Mouse (Mus musculus): ENCODE data around the gene Ripor2. TPM values are rescaled to one million over a fixed set of nuclear protein-coding genes. Genes with fewer than 3 reads are reported as not detected.

Ripor2 gene
- polyA plus RNA-seq, 1 experiment from 2014 or later = 0.70 TPM

DNA sequence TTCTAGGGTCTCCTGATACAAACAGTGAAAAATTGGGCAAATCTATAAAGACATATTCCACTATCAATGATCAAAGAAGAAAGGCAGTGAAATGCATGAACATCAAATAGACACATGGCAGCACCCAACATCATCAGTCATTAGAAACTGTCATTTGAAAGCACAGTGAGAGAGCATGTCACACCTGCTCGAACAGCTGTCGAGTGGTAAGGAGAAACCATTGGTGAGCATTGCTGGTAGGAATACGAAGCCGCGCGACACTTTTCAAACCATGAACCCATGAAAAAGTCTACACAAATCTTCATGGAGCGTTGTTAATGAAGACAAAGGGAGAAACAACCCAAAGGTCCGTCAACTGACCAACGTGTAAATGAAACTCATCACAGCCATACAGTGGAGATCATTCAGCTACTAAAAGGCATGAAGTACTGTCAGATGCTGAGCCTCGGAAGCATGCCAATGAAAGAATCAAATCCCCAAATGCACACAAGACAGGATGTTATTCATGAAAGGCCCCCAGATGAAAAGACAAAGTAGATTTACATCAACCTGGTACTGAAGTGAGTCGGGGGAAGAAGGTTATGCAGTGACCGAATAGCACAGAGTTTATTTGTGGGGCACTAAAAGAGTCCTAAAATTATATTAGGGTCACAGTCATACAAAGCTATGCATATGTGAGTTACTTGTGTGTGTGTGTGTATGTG is 5.4 kb downstream of the Ripor2 start:
- Histone ChIP-seq H3K27ac (ENCODE audit: low read depth, low read length) (no peak overlapping the region), H3K4me2 (replicated peaks; ENCODE audit: low read depth) (no peak overlapping the region), H3K36me3 (ENCODE audit: control insufficient read depth, insufficient read depth) (no peaks in the 10 kb centered on the region), H3K9ac (ENCODE audit: low read depth, low read length) (no peak overlapping the region), H3K9me3 (ENCODE audit: control insufficient read depth) (no peaks in the 10 kb centered on the region), H3K4me1 (replicated peaks; ENCODE audit: control insufficient read depth, insufficient read depth, low read length) (no peaks in the 10 kb centered on the region), H3K27me3 (replicated peaks; ENCODE audit: control insufficient read depth, insufficient read depth, low read length) (no peaks in the 10 kb centered on the region), H3K4me3 (ENCODE audit: low read depth, low read length) (no peak overlapping the region)
- no peak for TF ChIP-seq CTCF (IDR thresholded peaks at IDR 0.05; ENCODE audit: low read depth)
- no peak for ATAC-seq
- 94% methylated on average over 12 of the region's 12 CpGs for WGBS

DNA sequence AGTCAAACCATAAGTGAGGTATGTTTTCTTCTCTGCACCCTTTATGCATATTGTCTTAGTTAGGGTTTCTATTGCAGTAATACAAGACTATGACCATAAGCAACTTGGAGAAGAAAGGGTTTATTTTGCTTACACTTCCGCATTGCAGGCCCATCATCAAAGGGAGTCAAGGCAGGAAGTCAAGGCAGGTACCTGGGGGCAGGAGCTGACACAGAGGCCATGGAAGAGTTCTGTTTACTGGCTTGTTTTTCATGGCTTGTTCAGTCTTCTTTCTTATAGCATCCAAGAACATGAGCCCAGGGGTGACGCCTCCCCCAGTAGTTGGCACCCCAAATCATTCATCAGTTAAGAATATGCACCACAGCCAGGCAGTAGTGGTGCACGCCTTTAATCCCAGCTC is 6.6 kb downstream of the Ripor2 start:
- no peak for TF ChIP-seq CTCF (IDR thresholded peaks at IDR 0.05; ENCODE audit: low read depth)
- Histone ChIP-seq H3K4me2 (replicated peaks; ENCODE audit: low read depth) (no peak overlapping the region), H3K9me3 (ENCODE audit: control insufficient read depth) (no peaks in the 10 kb centered on the region), H3K4me3 (ENCODE audit: low read depth, low read length) (no peak overlapping the region), H3K9ac (ENCODE audit: low read depth, low read length) (no peak overlapping the region), H3K36me3 (ENCODE audit: control insufficient read depth, insufficient read depth) (no peaks in the 10 kb centered on the region), H3K27me3 (replicated peaks; ENCODE audit: control insufficient read depth, insufficient read depth, low read length) (no peaks in the 10 kb centered on the region), H3K27ac (ENCODE audit: low read depth, low read length) (no peak overlapping the region), H3K4me1 (replicated peaks; ENCODE audit: control insufficient read depth, insufficient read depth, low read length) (no peaks in the 10 kb centered on the region)
- no peak for ATAC-seq
- WGBS = 94% methylated on average over 3 of the region's 3 CpGs

DNA sequence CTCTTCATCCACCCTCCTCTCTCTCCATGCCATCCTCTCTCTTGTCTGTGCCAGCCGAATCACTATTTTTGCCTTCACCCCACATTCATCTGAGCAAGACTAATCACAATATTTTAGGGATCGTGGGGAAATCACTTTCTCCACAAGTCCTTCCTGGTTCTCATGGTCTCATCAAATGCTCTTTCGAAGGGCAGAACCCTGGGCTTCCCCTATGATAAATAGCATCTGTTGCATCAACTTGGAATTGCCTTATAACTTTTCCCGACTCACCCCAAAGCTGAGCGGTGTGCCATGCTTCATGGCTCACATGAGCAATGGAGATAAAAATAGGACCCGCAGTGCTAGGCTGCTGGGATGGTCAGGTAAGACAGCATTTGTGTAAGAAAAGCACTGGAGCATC is 9.7 kb downstream of the Ripor2 start:
- Histone ChIP-seq H3K4me1 (replicated peaks; ENCODE audit: control insufficient read depth, insufficient read depth, low read length) (no peaks in the 10 kb centered on the region), H3K4me2 (replicated peaks; ENCODE audit: low read depth) (no peak overlapping the region), H3K27ac (ENCODE audit: low read depth, low read length) (no peak overlapping the region), H3K4me3 (ENCODE audit: low read depth, low read length) (no peak overlapping the region), H3K9ac (ENCODE audit: low read depth, low read length) (no peak overlapping the region), H3K9me3 (ENCODE audit: control insufficient read depth) (no peaks in the 10 kb centered on the region), H3K36me3 (ENCODE audit: control insufficient read depth, insufficient read depth) (no peaks in the 10 kb centered on the region), H3K27me3 (replicated peaks; ENCODE audit: control insufficient read depth, insufficient read depth, low read length) (no peaks in the 10 kb centered on the region)
- WGBS = 92% methylated on average over 6 of the region's 6 CpGs
- no peak for TF ChIP-seq CTCF (IDR thresholded peaks at IDR 0.05; ENCODE audit: low read depth)
- ATAC-seq = no peak

DNA sequence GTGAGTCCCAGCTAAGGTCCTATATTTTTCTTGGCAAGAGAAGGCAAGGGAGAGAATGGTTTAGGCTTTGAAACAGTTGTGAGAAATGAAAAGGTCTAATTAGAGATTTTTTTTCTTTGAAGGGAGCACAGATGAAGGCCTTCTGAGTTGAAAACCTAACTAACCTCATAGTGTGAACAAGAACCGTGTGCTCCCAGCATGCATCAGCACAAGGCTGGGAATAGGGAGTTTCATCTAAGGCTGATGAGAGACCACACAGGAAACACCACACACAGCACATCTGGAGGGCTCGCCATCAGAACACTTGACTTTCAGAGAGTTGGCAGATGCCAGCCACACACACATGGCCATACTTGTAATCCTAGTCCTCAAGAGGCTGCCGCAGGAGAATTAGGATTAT is 12.3 kb downstream of the Ripor2 start:
- no peak overlapping the region for H3K27ac ChIP-seq (ENCODE audit: low read depth, low read length)
- no peaks in the 10 kb centered on the region for H3K4me1 ChIP-seq (replicated peaks; ENCODE audit: control insufficient read depth, insufficient read depth, low read length)
- no peaks in the 10 kb centered on the region for H3K9me3 ChIP-seq (ENCODE audit: control insufficient read depth)
- H3K9ac ChIP-seq (ENCODE audit: low read depth, low read length) = no peak overlapping the region
- H3K4me2 ChIP-seq (replicated peaks; ENCODE audit: low read depth) = no peak overlapping the region
- no peaks in the 10 kb centered on the region for H3K27me3 ChIP-seq (replicated peaks; ENCODE audit: control insufficient read depth, insufficient read depth, low read length)
- no peak for ATAC-seq
- no peak for TF ChIP-seq CTCF (IDR thresholded peaks at IDR 0.05; ENCODE audit: low read depth)
- H3K36me3 ChIP-seq (ENCODE audit: control insufficient read depth, insufficient read depth) = no peaks in the 10 kb centered on the region
- 84% methylated on average over 3 of the region's 3 CpGs for WGBS
- H3K4me3 ChIP-seq (ENCODE audit: low read depth, low read length) = no peak overlapping the region

DNA sequence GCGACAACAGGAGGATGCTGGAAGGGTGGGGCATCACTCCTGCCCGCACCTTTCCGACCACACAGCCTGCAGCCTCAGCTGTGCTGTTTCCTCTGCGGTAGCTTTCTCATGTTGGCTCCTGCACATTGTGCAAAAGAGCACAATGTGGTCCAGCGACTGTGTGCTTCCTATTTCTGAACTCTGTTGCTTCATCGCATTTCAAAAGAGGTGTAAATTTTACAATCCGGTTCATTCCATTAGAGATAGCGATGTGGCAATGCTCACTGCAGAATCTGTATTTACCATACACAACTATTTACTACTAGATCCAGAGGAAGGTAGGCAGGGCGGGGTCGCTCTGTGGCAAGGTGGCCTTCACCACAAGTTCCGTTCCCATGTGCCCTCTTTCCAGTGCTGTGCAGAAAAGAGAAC is 17.6 kb downstream of the Ripor2 start:
- Histone ChIP-seq H3K36me3 (ENCODE audit: control insufficient read depth, insufficient read depth) (no peaks in the 10 kb centered on the region), H3K9me3 (ENCODE audit: control insufficient read depth) (no peaks in the 10 kb centered on the region), H3K4me3 (ENCODE audit: low read depth, low read length) (no peak overlapping the region), H3K9ac (ENCODE audit: low read depth, low read length) (no peak overlapping the region), H3K4me2 (replicated peaks; ENCODE audit: low read depth) (no peak overlapping the region), H3K4me1 (replicated peaks; ENCODE audit: control insufficient read depth, insufficient read depth, low read length) (no peaks in the 10 kb centered on the region), H3K27me3 (replicated peaks; ENCODE audit: control insufficient read depth, insufficient read depth, low read length) (no peaks in the 10 kb centered on the region), H3K27ac (ENCODE audit: low read depth, low read length) (no peak overlapping the region)
- no peak for TF ChIP-seq CTCF (IDR thresholded peaks at IDR 0.05; ENCODE audit: low read depth)
- 75% methylated on average over 11 of the region's 11 CpGs for WGBS
- ATAC-seq = no peak

DNA sequence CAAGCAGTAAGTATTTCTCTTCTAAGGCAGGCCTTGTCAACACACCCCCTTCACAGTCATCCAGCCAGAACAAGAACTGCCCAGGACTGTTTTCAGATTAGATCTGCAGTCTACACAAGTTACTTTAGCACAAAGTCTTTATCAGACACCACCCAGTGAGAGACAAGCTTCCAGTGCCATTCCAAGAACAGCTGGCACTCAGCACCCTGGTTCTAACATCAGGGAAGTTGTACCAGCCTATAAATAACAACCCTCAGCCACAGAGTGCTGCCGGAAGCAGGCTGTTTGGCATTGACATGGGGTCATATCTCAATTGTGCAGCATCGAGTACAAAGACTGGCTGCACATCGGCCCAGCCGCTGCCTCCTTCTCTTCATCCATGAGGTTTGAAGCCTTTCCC is 21.0 kb downstream of the Ripor2 start:
- TF ChIP-seq CTCF (IDR thresholded peaks at IDR 0.05; ENCODE audit: low read depth) = no peak
- H3K4me3 ChIP-seq (ENCODE audit: low read depth, low read length) = no peak overlapping the region
- no peak overlapping the region for H3K9ac ChIP-seq (ENCODE audit: low read depth, low read length)
- no peaks in the 10 kb centered on the region for H3K4me1 ChIP-seq (replicated peaks; ENCODE audit: control insufficient read depth, insufficient read depth, low read length)
- H3K27ac ChIP-seq (ENCODE audit: low read depth, low read length) = no peak overlapping the region
- ATAC-seq = no peak
- H3K4me2 ChIP-seq (replicated peaks; ENCODE audit: low read depth) = no peak overlapping the region
- WGBS = 40% methylated on average over 4 of the region's 4 CpGs
- no peaks in the 10 kb centered on the region for H3K9me3 ChIP-seq (ENCODE audit: control insufficient read depth)
- H3K36me3 ChIP-seq (ENCODE audit: control insufficient read depth, insufficient read depth) = no peaks in the 10 kb centered on the region
- no peaks in the 10 kb centered on the region for H3K27me3 ChIP-seq (replicated peaks; ENCODE audit: control insufficient read depth, insufficient read depth, low read length)

Measured in intestine, postnatal 0 days (tissue).